Mouse (Mus musculus) heart, postnatal 0 days (tissue): ENCODE data around the gene Bid.

ENCODE experiments used
- CTCF ChIP-seq: IDR thresholded peaks from 2 replicates; pipeline ENCODE4 v1.5.1; 2016; ENCODE audit warnings: antibody characterized with exemption, control low read depth, low read depth
- EP300 ChIP-seq: IDR thresholded peaks from 2 replicates; pipeline ENCODE4 v1.6.1; 2016; ENCODE audit warnings: antibody characterized with exemption, low read depth

GRCm38 (mm10) chr6:120913783-120914182 is 2.9 kb downstream of the Bid start:
- no peak for TF ChIP-seq CTCF
- no peak for TF ChIP-seq EP300
